Mouse (Mus musculus) spleen, adult 2 months (tissue): Measurements from ENCODE around the gene Olfr1162. TPM values are rescaled to one million over a fixed set of nuclear protein-coding genes. Genes with fewer than 3 reads are reported as not detected.
"Not testable (repeated sequence)": the region's sequence is repeated elsewhere in the genome, so short reads cannot be mapped to it uniquely, and the experiment has no call there.

Source experiments
- DNase-seq, 2 experiments: peaks; one replicate each; pipeline versions ENCODE4 v3.0.0 to v3.0.0-alpha.2; 2012 to 2021; ENCODE audit warnings: low spot score in 2 of 2, low read depth in 1 of 2
- H3K27ac ChIP-seq: fragments of 200-500 bp; 2 replicates; pipeline ENCODE4 v1.5.1; 2012; ENCODE audit warnings: low read length, inconsistent platforms; ENCODE audit not compliant: insufficient read depth
- H3K27me3 ChIP-seq: fragments of 200-500 bp; 2 replicates; pipeline ENCODE4 v1.6.1; 2012; ENCODE audit warnings: mild to moderate bottlenecking, moderate library complexity, low read length, inconsistent platforms; ENCODE audit not compliant: control insufficient read depth, insufficient read depth
- H3K36me3 ChIP-seq: fragments of 200-500 bp; 2 replicates; pipeline ENCODE4 v1.6.1; 2012; ENCODE audit warnings: mild to moderate bottlenecking, low read length, inconsistent platforms; ENCODE audit not compliant: control insufficient read depth, insufficient read depth
- H3K4me1 ChIP-seq: fragments of 200-500 bp; 2 replicates; pipeline ENCODE4 v1.6.1; 2011; ENCODE audit warnings: inconsistent platforms; ENCODE audit not compliant: control insufficient read depth, insufficient read depth, insufficient read length
- H3K4me3 ChIP-seq: fragments of 200-500 bp; 2 replicates; pipeline ENCODE4 v1.5.1; 2011; ENCODE audit warnings: mild to moderate bottlenecking, inconsistent platforms; ENCODE audit not compliant: insufficient read depth, insufficient read length; ENCODE audit errors: extremely low read depth
- CTCF ChIP-seq: fragments of 200-500 bp; IDR thresholded peaks from 2 replicates; pipeline ENCODE4 v1.5.1; 2011; ENCODE audit warnings: mild to moderate bottlenecking, inconsistent platforms; ENCODE audit not compliant: insufficient read depth, insufficient read length, insufficient replicate concordance; ENCODE audit errors: extremely low read depth
- POLR2A ChIP-seq: fragments of 200-500 bp; IDR thresholded peaks from 2 replicates; pipeline ENCODE4 v1.6.1; 2011; ENCODE audit warnings: low read depth, low read length, inconsistent platforms
- WGBS: fragments of 180-500 bp; shearing (Covaris S2); methylation state at CpG from one replicate; pipeline ENCODE4 v1.1.7; 2018; 5-methylcytosine and 5-hydroxymethylcytosine counted together
- polyA plus RNA-seq: library from polyadenylated mRNA; depleted of rRNA; stranded (reverse); fragments of >200 nt; gene quantifications from 2 replicates; pipeline ENCODE4 v1.2.3, GENCODE M21; 2012; rRNA removed

The Olfr1162 gene
- polyA plus RNA-seq, result not detected in 2 replicates

GRCm38 (mm10) chr2:88051029-88051428 is at the start of gene Olfr1162:
Gene Olfr1162 (minus strand): TSS chr2:88051129.
- Histone ChIP-seq H3K27ac (no peak within 1 kb of the TSS), H3K36me3 (no peaks in the 10 kb centered on the region), H3K4me3 (no peak within 1 kb of the TSS), H3K4me1 (no peaks in the 10 kb centered on the region), H3K27me3 (no peaks in the 10 kb centered on the region)
- no peak for DNase-seq
- WGBS, result 77% methylated on average over 1 of the region's 1 CpGs
- TF ChIP-seq POLR2A, result no peak
- no peak for TF ChIP-seq CTCF

GRCm38 (mm10) chr2:88093866-88094265 is 42.9 kb upstream of the Olfr1162 start, which contains the start of gene Olfr1164:
Gene Olfr1164 (minus strand): TSS chr2:88093966.
- DNase-seq, result no peak
- Histone ChIP-seq H3K36me3 (no peaks in the 10 kb centered on the region), H3K27ac (no peak within 1 kb of the TSS), H3K4me3 (no peak within 1 kb of the TSS), H3K27me3 (no peaks in the 10 kb centered on the region), H3K4me1 (no peaks in the 10 kb centered on the region)
- TF ChIP-seq CTCF (no peak), POLR2A (no peak)
- WGBS, result 71% methylated on average over 4 of the region's 4 CpGs

- H3K36me3 ChIP-seq, result no peaks in the 10 kb centered on the region
- no peak within 1 kb of the TSS for H3K4me3 ChIP-seq
- H3K27me3 ChIP-seq, result no peaks in the 10 kb centered on the region
- DNase-seq, result no peak
- H3K4me1 ChIP-seq, result no peaks in the 10 kb centered on the region
- no peak for TF ChIP-seq POLR2A
- no peak for TF ChIP-seq CTCF
- H3K27ac ChIP-seq, result no peak within 1 kb of the TSS
These were observed 20.8 kb upstream of the Olfr1162 start, which contains the start of gene Olfr1163 for GRCm38 (mm10) chr2:88071730-88072129. Gene Olfr1163 (minus strand): TSS chr2:88071830.

GRCm38 (mm10) chr2:88063587-88063986 is 12.7 kb upstream of the Olfr1162 start:
- Histone ChIP-seq H3K36me3 (no peaks in the 10 kb centered on the region), H3K4me1 (no peaks in the 10 kb centered on the region), H3K27ac (no peak overlapping the region), H3K27me3 (no peaks in the 10 kb centered on the region), H3K4me3 (no peak overlapping the region)
- TF ChIP-seq POLR2A, result no peak
- no peak for TF ChIP-seq CTCF
- WGBS, result 84% methylated on average over 2 of the region's 2 CpGs
- DNase-seq, result no peak

GRCm38 (mm10) chr2:88037599-88037998 is 13.3 kb downstream of the Olfr1162 start, which contains the start of gene Olfr73:
Gene Olfr73 (minus strand): TSS chr2:88037699.
- Histone ChIP-seq H3K4me3 (no peak within 1 kb of the TSS), H3K4me1 (no peaks in the 10 kb centered on the region), H3K36me3 (no peaks in the 10 kb centered on the region), H3K27me3 (no peaks in the 10 kb centered on the region), H3K27ac (no peak within 1 kb of the TSS)
- no peak for DNase-seq
- TF ChIP-seq CTCF (no peak), POLR2A (no peak)

- DNase-seq, H3K36me3 ChIP-seq, H3K27ac ChIP-seq, H3K4me3 ChIP-seq, H3K27me3 ChIP-seq, H3K4me1 ChIP-seq: not testable (repeated sequence)
- WGBS, result 85% methylated on average over 1 of the region's 1 CpGs
These were observed 28.5 kb downstream of the Olfr1162 start, which contains the start of gene Olfr1161 for GRCm38 (mm10) chr2:88022474-88022873. Gene Olfr1161 (plus strand): TSS chr2:88022774.

GRCm38 (mm10) chr2:88007515-88008318 is 43.2 kb downstream of the Olfr1162 start, which contains the start of gene Olfr1160:
Gene Olfr1160 (minus strand): TSS chr2:88008268.
- DNase-seq, result no peak
- Histone ChIP-seq H3K27ac (no peak within 1 kb of the TSS), H3K27me3 (no peaks in the 10 kb centered on the region), H3K4me3 (no peak within 1 kb of the TSS; the same call in 1 of the 2 replicates), H3K4me1 (no peaks in the 10 kb centered on the region), H3K36me3 (no peaks in the 10 kb centered on the region)
- TF ChIP-seq CTCF, result no peak
- TF ChIP-seq POLR2A, result no peak

Other genes with a start within 250 kb of the Olfr1162 start
- not detected in 2 replicates for gene Olfr1145, start 241.3 kb downstream of the Olfr1162 start, polyA plus RNA-seq
- not detected in 2 replicates for gene Olfr1148, start 220.6 kb downstream of the Olfr1162 start, polyA plus RNA-seq
- not detected in 2 replicates for gene Olfr1150-ps1, start 207.1 kb downstream of the Olfr1162 start, polyA plus RNA-seq
- gene Olfr1151, start 195.3 kb downstream of the Olfr1162 start, polyA plus RNA-seq, result not detected in 2 replicates
- not detected in 2 replicates for gene Olfr1152, start 184.6 kb downstream of the Olfr1162 start, polyA plus RNA-seq
- not detected in 2 replicates for gene Olfr1153, start 156.2 kb downstream of the Olfr1162 start, polyA plus RNA-seq
- not detected in 2 replicates for gene Olfr1154, start 146.0 kb downstream of the Olfr1162 start, polyA plus RNA-seq
- not detected in 2 replicates for gene Olfr1155, start 106.0 kb downstream of the Olfr1162 start, polyA plus RNA-seq
- gene Olfr1156, start 98.0 kb downstream of the Olfr1162 start, polyA plus RNA-seq, result not detected in 2 replicates
- gene Olfr1157, start 82.8 kb downstream of the Olfr1162 start, polyA plus RNA-seq, result not detected in 2 replicates
- gene Olfr74, start 76.5 kb downstream of the Olfr1162 start, polyA plus RNA-seq, result not detected in 2 replicates
- gene Olfr1158, start 61.0 kb downstream of the Olfr1162 start, polyA plus RNA-seq, result not detected in 2 replicates
- gene Olfr1160, start 42.9 kb downstream of the Olfr1162 start, polyA plus RNA-seq, result not detected in 2 replicates
- not detected in 2 replicates for gene Olfr1161, start 28.4 kb downstream of the Olfr1162 start, polyA plus RNA-seq
- gene Olfr73, start 13.4 kb downstream of the Olfr1162 start, polyA plus RNA-seq, result not detected in 2 replicates
- gene Olfr1163, start 20.7 kb upstream of the Olfr1162 start, polyA plus RNA-seq, result not detected in 2 replicates
- not detected in 2 replicates for gene Olfr1164, start 42.8 kb upstream of the Olfr1162 start, polyA plus RNA-seq
- not detected in 2 replicates for gene Olfr1166, start 77.1 kb upstream of the Olfr1162 start, polyA plus RNA-seq
- not detected in 2 replicates for gene Olfr1167, start 104.1 kb upstream of the Olfr1162 start, polyA plus RNA-seq
- not detected in 2 replicates for gene Olfr1168, start 130.8 kb upstream of the Olfr1162 start, polyA plus RNA-seq
- not detected in 2 replicates for gene Olfr1170, start 177.2 kb upstream of the Olfr1162 start, polyA plus RNA-seq
- gene Olfr1173, start 228.7 kb upstream of the Olfr1162 start, polyA plus RNA-seq, result not detected in 2 replicates